Mouse (Mus musculus): ENCODE measurements around the gene Olfr169.
"Not testable (repeated sequence)": the region's sequence is repeated elsewhere in the genome, so short reads cannot be mapped to it uniquely, and the experiment has no call there.

The Olfr169 gene

DNA sequence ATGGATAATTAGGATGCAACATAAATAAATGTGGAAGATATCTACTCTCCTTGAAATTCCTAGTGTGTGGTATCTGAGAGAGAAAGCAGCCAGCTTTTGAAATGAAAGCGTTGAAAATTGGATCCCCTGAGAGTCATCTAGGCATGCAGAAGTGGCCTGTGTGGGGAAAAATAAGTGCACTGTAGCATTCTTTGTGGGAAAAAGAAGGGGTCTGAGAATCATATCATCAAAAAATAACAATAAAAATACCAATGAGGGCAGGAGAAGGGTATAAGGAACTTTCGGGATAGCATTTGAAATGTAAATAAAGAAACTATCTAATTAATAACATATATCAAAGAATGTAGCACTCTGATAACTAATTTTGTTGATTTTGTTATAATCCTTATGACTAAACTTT lies at the start of gene Olfr169:
Olfr169 (minus strand) TSS at position 101 of the 400 bp plus-strand sequence.
- not testable (repeated sequence) for DNase-seq (ENCODE audit: low read depth, low spot score)

GRCm38 (mm10) chr16:19611782-19612181 lies 40.2 kb upstream of the Olfr169 start, which contains the start of gene Olfr170:
TSS of gene Olfr170 (minus strand) at chr16:19611882.
- DNase-seq (ENCODE audit: low read depth, low spot score) = not testable (repeated sequence)

GRCm38 (mm10) chr16:19603166-19603565 lies 31.6 kb upstream of the Olfr169 start:
- no peak for DNase-seq (ENCODE audit: low read depth, low spot score)

DNA sequence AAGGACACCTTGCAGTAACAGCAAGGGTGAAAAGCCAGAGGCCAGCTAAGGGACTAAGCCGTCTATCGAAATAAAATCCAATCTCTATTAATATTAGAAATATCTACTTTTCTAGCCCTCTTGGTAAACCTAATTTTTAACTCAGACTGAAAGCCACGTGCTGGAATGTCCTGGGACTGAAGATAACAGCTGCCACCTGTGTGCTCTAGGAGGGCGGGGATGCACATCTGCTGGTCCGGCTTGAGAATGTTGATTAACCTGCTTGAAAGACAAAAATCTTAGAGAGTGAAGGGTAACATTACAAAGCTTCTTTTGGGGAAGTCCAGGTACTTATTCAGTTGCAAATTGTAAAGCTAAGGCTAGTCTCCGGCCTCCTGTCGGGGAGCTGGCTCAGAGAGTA lies 18.2 kb downstream of the Olfr169 start:
- not testable (repeated sequence) for DNase-seq (ENCODE audit: low read depth, low spot score)

- DNase-seq (ENCODE audit: low read depth, low spot score) = not testable (repeated sequence)
These were observed 19.4 kb downstream of the Olfr169 start for GRCm38 (mm10) chr16:19552246-19552645.

DNA sequence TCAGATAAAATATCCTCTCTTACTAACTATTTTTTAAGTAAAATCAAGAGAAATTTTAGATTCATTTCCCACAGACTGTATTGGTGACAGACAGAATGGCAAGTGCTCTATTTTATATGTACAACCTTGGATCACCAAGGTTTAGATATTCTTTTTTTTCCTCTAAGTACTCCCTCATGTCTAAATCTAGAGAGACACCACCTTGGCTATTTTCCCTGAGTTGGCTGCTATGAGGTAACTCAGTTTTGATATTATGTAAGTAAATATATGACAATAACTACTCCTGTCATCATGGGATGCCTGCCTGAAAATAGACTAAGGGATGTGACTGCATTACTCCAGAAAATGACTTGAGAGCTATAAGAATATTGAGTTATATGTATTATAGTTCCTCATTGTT lies 36.2 kb downstream of the Olfr169 start, which contains the start of gene Olfr168:
Olfr168 (minus strand) TSS at position 101 of the 400 bp plus-strand sequence.
- no peak for DNase-seq (ENCODE audit: low read depth, low spot score)

DNA sequence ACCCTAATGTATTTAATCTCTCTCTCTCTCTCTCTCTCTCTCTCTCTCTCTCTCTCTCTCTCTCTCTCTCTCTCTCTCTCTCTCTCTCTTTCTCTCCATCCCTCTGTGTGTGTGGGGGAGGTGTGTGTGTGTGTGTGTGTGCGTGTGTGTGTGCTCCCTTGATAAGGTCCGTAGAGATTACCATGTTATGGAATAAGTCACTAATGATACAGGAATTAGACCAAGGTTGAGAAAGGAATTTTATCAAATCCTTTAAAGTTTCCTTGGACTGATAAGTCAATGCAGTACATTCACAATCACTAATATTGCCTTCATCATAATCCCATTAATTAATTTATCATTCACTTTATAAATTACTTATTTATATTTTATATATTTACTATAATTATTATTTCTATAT lies 49.4 kb downstream of the Olfr169 start, which contains the start of gene Olfr167:
Olfr167 (minus strand) TSS at position 101 of the 400 bp plus-strand sequence.
- no peak for DNase-seq (ENCODE audit: low read depth, low spot score)
